Mouse (Mus musculus): ENCODE measurements around the gene Tpm4. TPM values are rescaled to one million over a fixed set of nuclear protein-coding genes. Genes with fewer than 3 reads are reported as not detected.
"Not testable (repeated sequence)": the region's sequence is repeated elsewhere in the genome, so short reads cannot be mapped to it uniquely, and the experiment has no call there.

Gene Tpm4
- polyA plus RNA-seq (2012; ENCODE audit: insufficient read depth, insufficient read length, low replicate concordance, missing spikeins) = not detected in 2 replicates

DNA sequence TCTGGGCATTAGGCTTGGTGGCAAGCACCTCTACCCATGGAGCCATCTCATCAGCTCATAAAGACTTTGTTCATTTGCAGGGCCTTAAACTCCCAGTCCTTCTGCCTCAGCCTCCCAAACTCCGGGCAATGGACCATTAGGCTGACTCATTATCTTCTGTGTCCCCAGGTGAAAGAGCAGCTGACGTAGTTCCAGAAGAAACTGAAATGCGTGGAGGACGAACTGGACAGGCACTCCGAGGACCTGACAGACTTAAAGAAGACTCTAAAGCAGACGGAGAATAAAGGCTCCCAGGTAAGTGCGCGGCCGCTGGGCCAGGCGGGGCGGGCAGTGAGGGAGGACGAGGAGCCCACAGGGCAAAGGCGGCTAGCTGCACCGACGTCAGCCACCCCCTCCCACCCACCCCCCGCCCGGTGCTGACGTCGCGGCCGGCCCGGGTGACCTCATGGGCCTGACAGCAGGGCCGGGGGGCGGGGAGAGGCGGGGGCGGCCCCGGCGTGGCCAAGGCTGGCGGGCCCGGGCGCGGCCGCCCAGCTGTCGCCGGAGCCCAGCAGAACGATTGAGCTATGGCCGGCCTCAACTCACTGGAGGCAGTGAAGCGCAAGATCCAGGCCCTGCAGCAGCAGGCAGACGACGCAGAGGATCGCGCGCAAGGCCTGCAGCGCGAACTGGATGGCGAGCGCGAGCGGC lies at the start of gene Tpm4:
Tpm4 (plus strand) TSS at position 220 of the 690 bp plus-strand sequence.
- 2% methylated on average over 42 of the region's 49 CpGs for WGBS
- peak within 1 kb of the TSS; percentile 76 for H3K4me3 ChIP-seq (ENCODE audit: insufficient read depth, low read depth, low read length)
- H3K4me1 ChIP-seq (ENCODE audit: control insufficient read depth, insufficient read depth, low read length) = peaks cover 12% of the 10 kb centered on the region
- no peak for TF ChIP-seq CTCF (IDR thresholded peaks at IDR 0.05; ENCODE audit: insufficient read depth, low read depth, low read length)
- TF ChIP-seq POLR2A (IDR thresholded peaks at IDR 0.05; ENCODE audit: insufficient read depth, low read depth, low read length) = no peak
- H3K27ac ChIP-seq (ENCODE audit: insufficient read depth, low read depth, low read length) = peak within 1 kb of the TSS; percentile 32

DNA sequence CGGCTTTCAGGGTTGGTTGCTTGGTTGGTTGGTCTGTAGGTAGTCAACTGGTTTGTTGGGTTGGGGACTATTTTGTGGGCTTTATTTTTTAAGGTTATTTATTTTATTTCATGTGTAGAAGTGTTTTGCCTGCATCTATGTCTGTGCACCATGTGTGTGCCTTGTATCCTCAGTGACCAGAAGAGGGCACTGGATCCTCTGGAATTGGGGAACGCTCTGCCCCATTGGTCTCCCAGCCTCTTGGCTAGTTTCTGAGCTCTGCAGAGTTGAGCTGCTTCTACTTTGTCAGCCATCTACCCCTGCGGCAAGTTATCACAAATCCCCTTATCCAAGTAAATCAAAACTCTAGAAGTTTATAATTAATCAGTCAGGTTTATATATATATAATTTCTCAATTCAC lies 47.2 kb upstream of the Tpm4 start:
- H3K27ac ChIP-seq (ENCODE audit: insufficient read depth, low read depth, low read length); H3K4me3 ChIP-seq (ENCODE audit: insufficient read depth, low read depth, low read length); H3K4me1 ChIP-seq (ENCODE audit: control insufficient read depth, insufficient read depth, low read length): not testable (repeated sequence)
- 80% methylated on average over 3 of the region's 3 CpGs for WGBS

DNA sequence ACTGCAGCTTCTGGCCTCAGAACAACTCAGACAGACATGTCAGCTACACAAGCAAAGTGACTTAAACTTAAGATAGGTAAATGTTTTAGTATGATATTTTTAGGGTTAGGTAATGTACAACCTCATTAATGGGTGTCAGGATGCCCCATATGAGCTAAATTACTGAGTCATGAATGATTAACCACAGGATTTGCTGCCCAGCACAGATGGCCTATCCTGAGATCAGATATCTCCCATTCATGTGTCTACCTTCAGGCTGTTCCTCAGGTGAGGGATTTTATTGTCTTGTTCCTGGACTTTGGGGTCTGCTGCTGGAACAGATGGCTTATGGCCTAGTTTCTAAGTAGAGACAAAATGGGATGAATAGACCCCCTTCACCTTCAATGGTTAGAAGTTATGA lies 38.1 kb upstream of the Tpm4 start:
- H3K4me1 ChIP-seq (ENCODE audit: control insufficient read depth, insufficient read depth, low read length); H3K4me3 ChIP-seq (ENCODE audit: insufficient read depth, low read depth, low read length); H3K27ac ChIP-seq (ENCODE audit: insufficient read depth, low read depth, low read length): not testable (repeated sequence)

DNA sequence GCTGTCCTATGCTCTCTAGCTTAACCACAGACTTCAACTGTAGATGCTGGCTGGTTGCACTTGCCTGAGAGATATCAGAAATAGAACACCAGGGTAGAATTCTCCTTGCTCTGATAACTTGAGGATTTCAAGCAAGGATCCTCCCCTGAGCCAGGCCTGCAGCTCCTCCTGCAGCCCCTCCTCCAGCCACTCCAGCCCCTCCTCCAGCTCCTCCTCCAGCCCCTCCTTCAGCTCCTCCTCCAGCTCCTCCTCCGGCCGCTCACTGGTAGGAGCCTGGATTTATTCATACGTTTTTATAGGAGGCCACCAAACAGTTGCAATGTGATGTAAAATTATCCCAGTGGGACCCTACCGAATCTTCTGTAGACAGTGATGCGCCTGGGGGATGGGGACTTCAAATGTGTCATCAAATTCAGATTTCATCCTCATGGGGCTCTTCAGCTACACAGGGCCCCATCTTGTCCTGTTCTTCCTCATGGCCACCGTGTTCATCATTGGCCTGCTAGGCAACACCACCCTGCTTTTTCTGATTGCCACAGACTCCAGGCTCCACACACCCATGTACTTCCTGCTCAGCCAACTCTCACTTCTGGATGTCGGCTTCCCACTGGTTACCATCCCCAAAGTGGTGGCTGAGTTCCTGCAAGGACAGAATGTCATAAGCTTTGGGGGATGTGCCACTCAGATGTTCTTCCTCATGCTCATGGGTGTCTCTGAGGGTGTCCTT lies 35.2 kb upstream of the Tpm4 start:
- not testable (repeated sequence) for H3K4me1 ChIP-seq (ENCODE audit: control insufficient read depth, insufficient read depth, low read length); H3K4me3 ChIP-seq (ENCODE audit: insufficient read depth, low read depth, low read length); H3K27ac ChIP-seq (ENCODE audit: insufficient read depth, low read depth, low read length)
- 58% methylated on average over 6 of the region's 7 CpGs for WGBS

DNA sequence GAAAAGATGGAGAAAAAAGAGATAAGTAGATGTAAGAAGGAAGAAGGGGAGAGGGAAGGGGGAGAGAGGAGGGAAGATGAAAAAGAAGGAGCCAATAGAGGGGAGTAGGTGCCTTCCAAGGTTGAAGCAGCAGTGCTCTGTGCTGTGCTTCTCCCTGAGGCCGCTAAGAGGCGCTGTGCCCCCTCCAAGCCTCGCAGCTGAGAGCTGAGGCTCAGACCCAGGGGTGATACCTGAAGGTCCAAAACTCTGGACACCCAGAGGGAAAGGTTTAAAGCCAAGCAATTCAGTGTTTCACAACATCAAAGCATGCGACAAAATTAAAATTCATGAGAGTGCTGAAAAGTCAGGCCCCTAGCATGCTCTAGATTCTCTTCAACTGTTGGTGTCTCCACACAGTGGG lies 29.6 kb upstream of the Tpm4 start:
- 20% methylated on average over 4 of the region's 4 CpGs for WGBS
- no peaks in the 10 kb centered on the region for H3K4me1 ChIP-seq (ENCODE audit: control insufficient read depth, insufficient read depth, low read length)

DNA sequence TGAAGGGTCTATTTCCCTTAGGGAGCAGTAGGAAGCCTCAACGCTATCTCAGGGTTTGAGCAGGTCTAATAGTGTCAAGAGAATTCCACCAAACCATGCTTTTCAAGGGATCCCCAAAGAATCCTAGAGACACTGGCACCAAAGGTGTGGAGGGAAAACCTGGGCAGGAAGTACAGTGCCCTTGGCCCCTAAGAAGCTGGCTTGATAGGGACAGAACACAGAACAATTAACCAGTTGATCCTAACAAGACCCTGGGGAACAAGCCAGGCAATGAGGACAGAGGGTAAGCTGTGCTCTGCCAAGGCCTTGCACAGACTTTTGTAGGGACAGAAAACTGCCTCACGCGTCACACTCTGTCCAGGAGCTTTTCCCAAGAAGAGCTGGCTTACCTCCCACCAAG lies 28.0 kb upstream of the Tpm4 start, which contains the start of gene Olfr374:
Olfr374 (plus strand) TSS at position 301 of the 400 bp plus-strand sequence.
- H3K4me3 ChIP-seq (ENCODE audit: insufficient read depth, low read depth, low read length) = no peak within 1 kb of the TSS
- 84% methylated on average over 3 of the region's 3 CpGs for WGBS
- TF ChIP-seq POLR2A (IDR thresholded peaks at IDR 0.05; ENCODE audit: insufficient read depth, low read depth, low read length) (no peak), CTCF (IDR thresholded peaks at IDR 0.05; ENCODE audit: insufficient read depth, low read depth, low read length) (no peak)
- H3K27ac ChIP-seq (ENCODE audit: insufficient read depth, low read depth, low read length) = no peak within 1 kb of the TSS
- no peaks in the 10 kb centered on the region for H3K4me1 ChIP-seq (ENCODE audit: control insufficient read depth, insufficient read depth, low read length)

More for the DNA sequence above, 29.6 kb upstream of the Tpm4 start:
- Histone ChIP-seq H3K4me3 (ENCODE audit: insufficient read depth, low read depth, low read length) (no peak overlapping the region), H3K27ac (ENCODE audit: insufficient read depth, low read depth, low read length) (no peak overlapping the region)
- TF ChIP-seq CTCF (IDR thresholded peaks at IDR 0.05; ENCODE audit: insufficient read depth, low read depth, low read length) = no peak
- TF ChIP-seq POLR2A (IDR thresholded peaks at IDR 0.05; ENCODE audit: insufficient read depth, low read depth, low read length) = no peak

DNA sequence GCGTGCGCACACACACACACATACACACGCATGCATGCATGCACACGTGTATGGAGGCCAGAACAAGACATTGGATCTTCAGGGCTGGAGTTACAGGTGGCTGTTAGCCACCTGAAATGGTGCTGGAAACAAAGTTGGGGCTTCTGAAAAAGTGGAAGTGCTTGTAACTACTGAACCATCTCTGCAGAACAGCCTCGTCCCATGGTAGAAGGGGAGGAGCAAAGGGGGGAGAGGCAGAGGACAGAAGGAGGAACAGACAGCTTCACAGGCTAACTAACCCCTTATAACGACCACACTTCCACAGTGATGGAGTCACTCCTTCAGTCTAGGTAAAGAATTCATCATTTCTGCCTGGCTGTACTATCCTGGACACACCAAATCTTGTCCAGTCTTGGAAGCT lies 23.9 kb upstream of the Tpm4 start:
- no peak for TF ChIP-seq POLR2A (IDR thresholded peaks at IDR 0.05; ENCODE audit: insufficient read depth, low read depth, low read length)
- no peak for TF ChIP-seq CTCF (IDR thresholded peaks at IDR 0.05; ENCODE audit: insufficient read depth, low read depth, low read length)
- H3K27ac ChIP-seq (ENCODE audit: insufficient read depth, low read depth, low read length) = no peak overlapping the region
- no peaks in the 10 kb centered on the region for H3K4me1 ChIP-seq (ENCODE audit: control insufficient read depth, insufficient read depth, low read length)
- WGBS = 74% methylated on average over 6 of the region's 6 CpGs
- no peak overlapping the region for H3K4me3 ChIP-seq (ENCODE audit: insufficient read depth, low read depth, low read length)

DNA sequence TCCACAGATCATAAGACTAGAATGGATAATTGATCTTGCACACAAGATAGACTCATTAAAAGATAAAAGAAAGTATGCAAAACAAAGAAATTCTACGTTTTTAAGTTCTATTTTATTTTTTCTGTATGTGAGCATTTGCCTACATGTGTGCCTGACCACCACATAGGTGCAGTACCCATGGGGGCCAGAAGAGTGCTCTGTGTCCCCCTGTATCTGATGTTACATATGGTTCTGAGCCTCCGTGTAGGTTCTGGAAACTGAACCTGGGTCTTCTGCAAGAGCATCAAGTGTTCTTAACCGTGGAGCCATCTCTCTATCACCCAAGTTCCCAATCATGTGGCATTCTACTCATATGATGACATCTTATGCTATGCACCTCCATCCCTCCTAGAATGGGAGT lies 22.3 kb upstream of the Tpm4 start:
- 70% methylated on average over 3 of the region's 3 CpGs for WGBS
- H3K4me3 ChIP-seq (ENCODE audit: insufficient read depth, low read depth, low read length) = no peak overlapping the region
- H3K27ac ChIP-seq (ENCODE audit: insufficient read depth, low read depth, low read length) = no peak overlapping the region
- H3K4me1 ChIP-seq (ENCODE audit: control insufficient read depth, insufficient read depth, low read length) = no peaks in the 10 kb centered on the region
- TF ChIP-seq POLR2A (IDR thresholded peaks at IDR 0.05; ENCODE audit: insufficient read depth, low read depth, low read length) (no peak), CTCF (IDR thresholded peaks at IDR 0.05; ENCODE audit: insufficient read depth, low read depth, low read length) (no peak)

DNA sequence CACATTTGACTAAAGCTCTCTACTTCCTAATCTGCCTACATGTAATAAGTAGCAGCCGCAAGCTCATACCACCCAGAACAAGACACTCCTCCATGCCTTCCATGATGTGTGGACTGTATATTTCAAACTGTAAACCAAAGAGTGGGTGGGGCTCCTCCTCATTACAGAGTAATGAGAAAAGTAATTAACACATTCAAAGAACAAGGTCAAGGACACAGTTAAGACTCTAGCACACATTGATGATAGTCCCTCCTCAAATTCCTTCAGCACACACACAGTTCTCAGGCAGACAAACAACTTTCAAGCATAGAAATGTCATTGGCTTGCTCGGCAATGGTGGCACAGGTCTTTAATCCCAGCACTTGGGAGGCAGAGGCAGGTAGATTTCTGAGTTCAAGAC lies 19.6 kb upstream of the Tpm4 start:
- H3K4me1 ChIP-seq (ENCODE audit: control insufficient read depth, insufficient read depth, low read length) = no peaks in the 10 kb centered on the region
- TF ChIP-seq CTCF (IDR thresholded peaks at IDR 0.05; ENCODE audit: insufficient read depth, low read depth, low read length) = no peak
- no peak for TF ChIP-seq POLR2A (IDR thresholded peaks at IDR 0.05; ENCODE audit: insufficient read depth, low read depth, low read length)
- H3K4me3 ChIP-seq (ENCODE audit: insufficient read depth, low read depth, low read length) = no peak overlapping the region
- 91% methylated on average over 2 of the region's 2 CpGs for WGBS
- H3K27ac ChIP-seq (ENCODE audit: insufficient read depth, low read depth, low read length) = no peak overlapping the region

Data from olfactory bulb, adult 2 months (tissue).